Mouse (Mus musculus) left cerebral cortex, postnatal 10 days (tissue): Measurements from ENCODE around the gene Rsph1. TPM values are rescaled to one million over a fixed set of nuclear protein-coding genes. Genes with fewer than 3 reads are reported as not detected.

ENCODE experiments used
- DNase-seq, 2 experiments: peaks; one replicate each; pipeline ENCODE4 v3.0.0; 2021 to 2022; ENCODE audit warnings: low spot score in 2 of 2, mixed read lengths in 1 of 2; ENCODE audit errors: extremely low spot score in 1 of 2
- intact Hi-C: fragments of 180-260 bp; cut with DNase I; formaldehyde crosslinking; loops from one replicate; pipeline ENCODE4 v1.15.1; 2025
- total RNA-seq, 2 experiments: library from RNA; stranded (reverse); gene quantifications; 2 replicates each; pipeline ENCODE4 v1.2.3; 2021

Gene Rsph1
- total RNA-seq = 10 to 100 TPM; 12.1 to 14.2 TPM

- intact Hi-C loops = loop anchor here (10.0 kb wide), 2 partner anchors 142 to 262 kb away; no protein-coding TSS in a partner anchor
- DNase-seq = peak; percentile 100
Measured at GRCm38 (mm10) chr17:31276922-31277918, at the start of gene Rsph1. Rsph1 (minus strand) TSS chr17:31277383.

GRCm38 (mm10) chr17:31326220-31326852, 49.2 kb upstream of the Rsph1 start:
- no peak for DNase-seq
- intact Hi-C loops = loop anchor here (10.0 kb wide), 1 partner anchor 338 kb away; no protein-coding TSS in a partner anchor

GRCm38 (mm10) chr17:31325451-31326219, 48.5 kb upstream of the Rsph1 start:
- DNase-seq = peak in 1 of 2 experiments; percentile 64
- intact Hi-C loops = loop anchor here (10.0 kb wide), 1 partner anchor 339 kb away; no protein-coding TSS in a partner anchor

GRCm38 (mm10) chr17:31324227-31324626, 47.0 kb upstream of the Rsph1 start:
- intact Hi-C loops = loop anchor here (10.0 kb wide), 1 partner anchor 341 kb away; no protein-coding TSS in a partner anchor

GRCm38 (mm10) chr17:31323379-31323778, 46.2 kb upstream of the Rsph1 start:
- DNase-seq = no peak
- intact Hi-C loops = loop anchor here (10.0 kb wide), 1 partner anchor 341 kb away; no protein-coding TSS in a partner anchor

More at GRCm38 (mm10) chr17:31324227-31324626, 47.0 kb upstream of the Rsph1 start:
- DNase-seq = no peak

GRCm38 (mm10) chr17:31322446-31322845, 45.3 kb upstream of the Rsph1 start:
- DNase-seq = no peak
- intact Hi-C loops = loop anchor here (10.0 kb wide), 1 partner anchor 342 kb away; no protein-coding TSS in a partner anchor

GRCm38 (mm10) chr17:31321425-31321824, 44.2 kb upstream of the Rsph1 start:
- intact Hi-C loops = loop anchor here (10.0 kb wide), 1 partner anchor 343 kb away; no protein-coding TSS in a partner anchor

GRCm38 (mm10) chr17:31318906-31319767, 42.0 kb upstream of the Rsph1 start:
- intact Hi-C loops = no loop called here
- no peak for DNase-seq

More at GRCm38 (mm10) chr17:31321425-31321824, 44.2 kb upstream of the Rsph1 start:
- peak; percentile 68 to 85 for DNase-seq

GRCm38 (mm10) chr17:31317521-31318272, 40.5 kb upstream of the Rsph1 start:
- DNase-seq = no peak
- intact Hi-C loops = no loop called here

GRCm38 (mm10) chr17:31316998-31317397, 39.8 kb upstream of the Rsph1 start:
- intact Hi-C loops = no loop called here
- DNase-seq = no peak

- intact Hi-C loops = no loop called here
Measured at GRCm38 (mm10) chr17:31315993-31316392, 38.8 kb upstream of the Rsph1 start.

GRCm38 (mm10) chr17:31315046-31315792, 38.0 kb upstream of the Rsph1 start:
- no peak for DNase-seq
- intact Hi-C loops = no loop called here

More at GRCm38 (mm10) chr17:31315993-31316392, 38.8 kb upstream of the Rsph1 start:
- no peak for DNase-seq

- intact Hi-C loops = no loop called here
- DNase-seq = no peak
Measured at GRCm38 (mm10) chr17:31312648-31313047, 35.5 kb upstream of the Rsph1 start.

- no peak for DNase-seq
- intact Hi-C loops = no loop called here
Measured at GRCm38 (mm10) chr17:31311047-31311446, 33.9 kb upstream of the Rsph1 start.

- peak in 1 of 2 experiments; percentile 34 for DNase-seq
- intact Hi-C loops = loop anchor here (1.0 kb wide), 1 partner anchor 55 kb away; no protein-coding TSS in a partner anchor
Measured at GRCm38 (mm10) chr17:31309281-31309793, 32.2 kb upstream of the Rsph1 start.

- intact Hi-C loops = no loop called here
- peak in 1 of 2 experiments; percentile 35 for DNase-seq
Measured at GRCm38 (mm10) chr17:31308291-31308816, 31.2 kb upstream of the Rsph1 start.
